Mouse (Mus musculus): Measurements from ENCODE around the gene Armh3. TPM values are rescaled to one million over a fixed set of nuclear protein-coding genes. Genes with fewer than 3 reads are reported as not detected.

Armh3 gene
- total RNA-seq, 1 experiment, result 8.0 TPM

- no peaks in the 10 kb centered on the region for H3K9me3 ChIP-seq (ENCODE audit: control insufficient read depth, insufficient read depth, low read depth, low read length)
- H3K9ac ChIP-seq (ENCODE audit: insufficient read depth, low read depth, low read length, poor library complexity, severe bottlenecking), result peak within 1 kb of the TSS; percentile 92
- peak within 1 kb of the TSS; percentile 68 to 96 for H3K4me3 ChIP-seq (ENCODE audit: insufficient read depth in 1 of 2, low read depth in 1 of 2, low read length in 2 of 2, poor library complexity in 1 of 2, severe bottlenecking in 1 of 2)
- in situ Hi-C loops (cut with MboI; ENCODE audit: low sequenced_read_pairs in 2 of 2, unreplicated experiment in 2 of 2), result no loop called here
- H3K4me1 ChIP-seq (ENCODE audit: control insufficient read depth in 2 of 2, insufficient read depth in 2 of 2, low read length in 2 of 2, poor library complexity in 1 of 2), result peaks cover 4 to 16% of the 10 kb centered on the region in 2 experiments
- TF ChIP-seq MAFK (IDR thresholded peaks at IDR 0.05; ENCODE audit: insufficient read depth, low read depth, low read length) (no peak), HCFC1 (IDR thresholded peaks at IDR 0.05; ENCODE audit: borderline replicate concordance, insufficient read depth, low read length) (peak; percentile 18; the same call in 1 of the 2 replicates)
- H3K27ac ChIP-seq (ENCODE audit: insufficient read depth, low read depth, low read length, poor library complexity, severe bottlenecking), result peak within 1 kb of the TSS; percentile 93
- peaks cover 5% of the 10 kb centered on the region; the same call in 1 of the 2 replicates for H3K36me3 ChIP-seq (ENCODE audit: control insufficient read depth, insufficient read depth, low read length, poor library complexity, severe bottlenecking)
- DNase-seq (ENCODE audit: low read depth, low spot score), result peak; percentile 75
Measured at GRCm38 (mm10) chr19:46044993-46045695, 46.9 kb upstream of the Armh3 start, which contains the start of gene Ldb1. Gene Ldb1 (minus strand): TSS chr19:46045214.

- Histone ChIP-seq H3K9ac (ENCODE audit: insufficient read depth, low read depth, low read length, poor library complexity, severe bottlenecking) (peak within 1 kb of the TSS; percentile 92), H3K36me3 (ENCODE audit: control insufficient read depth, insufficient read depth, low read length, poor library complexity, severe bottlenecking) (peaks cover 5% of the 10 kb centered on the region; the same call in 1 of the 2 replicates), H3K4me3 (ENCODE audit: insufficient read depth in 1 of 2, low read depth in 1 of 2, low read length in 2 of 2, poor library complexity in 1 of 2, severe bottlenecking in 1 of 2) (peak within 1 kb of the TSS; percentile 68 to 96), H3K9me3 (ENCODE audit: control insufficient read depth, insufficient read depth, low read depth, low read length) (no peaks in the 10 kb centered on the region), H3K27ac (ENCODE audit: insufficient read depth, low read depth, low read length, poor library complexity, severe bottlenecking) (peak within 1 kb of the TSS; percentile 93), H3K4me1 (ENCODE audit: control insufficient read depth in 2 of 2, insufficient read depth in 2 of 2, low read length in 2 of 2, poor library complexity in 1 of 2) (peaks cover 4 to 16% of the 10 kb centered on the region in 2 experiments)
- DNase-seq (ENCODE audit: low read depth, low spot score), result no peak
- in situ Hi-C loops (cut with MboI; ENCODE audit: low sequenced_read_pairs in 2 of 2, unreplicated experiment in 2 of 2), result no loop called here
- TF ChIP-seq ZNF384 (IDR thresholded peaks at IDR 0.05; ENCODE audit: low read depth, low read length), result no peak
- no peak for TF ChIP-seq MAFK (IDR thresholded peaks at IDR 0.05; ENCODE audit: insufficient read depth, low read depth, low read length)
- TF ChIP-seq ZC3H11A (IDR thresholded peaks at IDR 0.05; ENCODE audit: borderline replicate concordance, low read depth, low read length), result no peak
- no peak for TF ChIP-seq CHD2 (IDR thresholded peaks at IDR 0.05; ENCODE audit: low read depth, low read length)
- TF ChIP-seq HCFC1 (IDR thresholded peaks at IDR 0.05; ENCODE audit: borderline replicate concordance, insufficient read depth, low read length), result no peak
Measured at GRCm38 (mm10) chr19:46044271-46044992, 46.1 kb upstream of the Armh3 start, which contains the start of gene Pprc1. Gene Pprc1 (plus strand): TSS chr19:46044886.

- in situ Hi-C loops (cut with MboI; ENCODE audit: low sequenced_read_pairs in 2 of 2, unreplicated experiment in 2 of 2), result no loop called here
- Histone ChIP-seq H3K4me1 (ENCODE audit: control insufficient read depth in 2 of 2, insufficient read depth in 2 of 2, low read length in 2 of 2, poor library complexity in 1 of 2) (peaks cover 4 to 16% of the 10 kb centered on the region in 2 experiments), H3K36me3 (ENCODE audit: control insufficient read depth, insufficient read depth, low read length, poor library complexity, severe bottlenecking) (peaks cover 5% of the 10 kb centered on the region; the same call in 1 of the 2 replicates), H3K27ac (ENCODE audit: insufficient read depth, low read depth, low read length, poor library complexity, severe bottlenecking) (no peak overlapping the region; the same call in 1 of the 2 replicates), H3K9me3 (ENCODE audit: control insufficient read depth, insufficient read depth, low read depth, low read length) (no peaks in the 10 kb centered on the region), H3K4me3 (ENCODE audit: insufficient read depth in 1 of 2, low read depth in 1 of 2, low read length in 2 of 2, poor library complexity in 1 of 2, severe bottlenecking in 1 of 2) (peak overlapping the region; percentile 16 to 96), H3K9ac (ENCODE audit: insufficient read depth, low read depth, low read length, poor library complexity, severe bottlenecking) (peak overlapping the region; percentile 9; the same call in 1 of the 2 replicates)
- DNase-seq (ENCODE audit: low read depth, low spot score), result no peak
- TF ChIP-seq HCFC1 (IDR thresholded peaks at IDR 0.05; ENCODE audit: borderline replicate concordance, insufficient read depth, low read length) (no peak), ZNF384 (IDR thresholded peaks at IDR 0.05; ENCODE audit: low read depth, low read length) (no peak), CHD2 (IDR thresholded peaks at IDR 0.05; ENCODE audit: low read depth, low read length) (no peak), ZC3H11A (IDR thresholded peaks at IDR 0.05; ENCODE audit: borderline replicate concordance, low read depth, low read length) (no peak), MAFK (IDR thresholded peaks at IDR 0.05; ENCODE audit: insufficient read depth, low read depth, low read length) (no peak)
Measured at GRCm38 (mm10) chr19:46043380-46043779, 45.1 kb upstream of the Armh3 start.

- Histone ChIP-seq H3K9me3 (ENCODE audit: control insufficient read depth, insufficient read depth, low read depth, low read length) (no peaks in the 10 kb centered on the region), H3K27ac (ENCODE audit: insufficient read depth, low read depth, low read length, poor library complexity, severe bottlenecking) (peak overlapping the region; percentile 30; the same call in 1 of the 2 replicates), H3K4me3 (ENCODE audit: insufficient read depth in 1 of 2, low read depth in 1 of 2, low read length in 2 of 2, poor library complexity in 1 of 2, severe bottlenecking in 1 of 2) (peak overlapping the region; percentile 23 to 96), H3K4me1 (ENCODE audit: control insufficient read depth in 2 of 2, insufficient read depth in 2 of 2, low read length in 2 of 2, poor library complexity in 1 of 2) (peaks cover 6 to 13% of the 10 kb centered on the region in 2 experiments), H3K36me3 (ENCODE audit: control insufficient read depth, insufficient read depth, low read length, poor library complexity, severe bottlenecking) (peaks cover 6% of the 10 kb centered on the region; the same call in 1 of the 2 replicates), H3K9ac (ENCODE audit: insufficient read depth, low read depth, low read length, poor library complexity, severe bottlenecking) (peak overlapping the region; percentile 67; the same call in 1 of the 2 replicates)
- in situ Hi-C loops (cut with MboI; ENCODE audit: low sequenced_read_pairs in 2 of 2, unreplicated experiment in 2 of 2), result no loop called here
- TF ChIP-seq ZC3H11A (IDR thresholded peaks at IDR 0.05; ENCODE audit: borderline replicate concordance, low read depth, low read length) (no peak), CHD2 (IDR thresholded peaks at IDR 0.05; ENCODE audit: low read depth, low read length) (no peak), HCFC1 (IDR thresholded peaks at IDR 0.05; ENCODE audit: borderline replicate concordance, insufficient read depth, low read length) (no peak), ZNF384 (IDR thresholded peaks at IDR 0.05; ENCODE audit: low read depth, low read length) (no peak), MAFK (IDR thresholded peaks at IDR 0.05; ENCODE audit: insufficient read depth, low read depth, low read length) (no peak)
- no peak for DNase-seq (ENCODE audit: low read depth, low spot score)
Measured at GRCm38 (mm10) chr19:46042476-46043011, 44.3 kb upstream of the Armh3 start.
